Mouse (Mus musculus): ENCODE data around the gene Fgfr4. TPM values are rescaled to one million over a fixed set of nuclear protein-coding genes. Genes with fewer than 3 reads are reported as not detected.

The Fgfr4 gene
- polyA plus RNA-seq, 1 experiment, result not detected

DNA sequence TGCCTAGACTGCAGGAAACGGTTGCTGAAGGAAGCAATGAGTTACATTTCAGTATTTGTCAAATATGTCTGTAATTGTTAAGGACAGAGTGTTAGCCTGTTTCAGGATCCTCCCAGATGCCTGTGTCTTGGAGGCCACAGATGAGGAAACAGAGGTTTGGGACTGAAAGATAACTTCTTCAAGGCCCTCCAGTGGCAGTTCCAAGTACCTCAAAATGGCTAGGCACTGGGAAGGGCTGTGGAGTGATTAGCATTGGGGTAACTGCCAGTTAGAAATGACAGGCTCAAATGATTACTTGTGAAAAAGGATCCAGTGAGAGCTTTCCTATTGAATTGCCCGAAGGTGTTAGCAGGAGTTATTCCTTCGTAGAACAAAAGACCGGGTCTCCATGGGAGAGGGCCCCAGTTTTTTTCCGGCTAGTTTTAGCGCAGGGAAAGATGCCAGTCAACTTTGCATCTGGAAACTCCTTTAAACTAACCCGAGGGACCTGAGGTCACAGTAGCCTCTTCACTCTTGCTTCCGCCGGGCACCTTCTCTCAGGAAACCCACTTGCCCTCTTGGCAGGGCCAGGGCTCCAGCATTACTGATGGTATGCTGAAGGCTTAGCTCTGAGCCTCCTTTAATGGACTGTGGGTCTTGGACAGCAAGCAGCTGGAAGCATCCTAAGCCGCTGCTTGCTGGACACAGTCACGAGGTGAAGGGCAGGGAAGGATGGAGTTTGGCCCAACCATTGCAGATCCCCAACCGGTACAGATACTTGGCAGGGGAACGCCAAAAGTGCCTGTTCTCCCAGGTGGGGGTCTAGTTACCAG, 56.6 kb downstream of the Fgfr4 start:
- Histone ChIP-seq H3K4me3 (ENCODE audit: insufficient read depth, low read length) (no peak overlapping the region), H3K27ac (ENCODE audit: insufficient read depth, low read length) (no peak overlapping the region), H3K4me1 (ENCODE audit: control insufficient read depth, insufficient read depth, low read length) (0 out of 2 replicates have a peak, but pooled peaks cover 5% of the 10 kb centered on the region)
- TF ChIP-seq CTCF (IDR thresholded peaks at IDR 0.05; ENCODE audit: borderline replicate concordance, insufficient read depth, low read length), result no peak
- TF ChIP-seq POLR2A (IDR thresholded peaks at IDR 0.05; ENCODE audit: low read depth, low read length), result no peak

GRCm38 (mm10) chr13:55209649-55210192, 57.3 kb downstream of the Fgfr4 start, which contains the start of gene Nsd1:
Gene Nsd1 (plus strand): TSS chr13:55209782.
- TF ChIP-seq POLR2A (IDR thresholded peaks at IDR 0.05; ENCODE audit: low read depth, low read length), result no peak
- no peak for TF ChIP-seq CTCF (IDR thresholded peaks at IDR 0.05; ENCODE audit: borderline replicate concordance, insufficient read depth, low read length)
- Histone ChIP-seq H3K27ac (ENCODE audit: insufficient read depth, low read length) (no peak within 1 kb of the TSS), H3K4me1 (ENCODE audit: control insufficient read depth, insufficient read depth, low read length) (0 out of 2 replicates have a peak, but pooled peaks cover 5% of the 10 kb centered on the region), H3K4me3 (ENCODE audit: insufficient read depth, low read length) (no peak within 1 kb of the TSS)

GRCm38 (mm10) chr13:55210193-55210970, 57.9 kb downstream of the Fgfr4 start:
- Histone ChIP-seq H3K4me3 (ENCODE audit: insufficient read depth, low read length) (no peak overlapping the region), H3K4me1 (ENCODE audit: control insufficient read depth, insufficient read depth, low read length) (peaks cover 7% of the 10 kb centered on the region; the same call in 1 of the 2 replicates), H3K27ac (ENCODE audit: insufficient read depth, low read length) (no peak overlapping the region)
- TF ChIP-seq POLR2A (IDR thresholded peaks at IDR 0.05; ENCODE audit: low read depth, low read length) (peak; percentile 16; the same call in 1 of the 2 replicates), CTCF (IDR thresholded peaks at IDR 0.05; ENCODE audit: borderline replicate concordance, insufficient read depth, low read length) (no peak)

DNA sequence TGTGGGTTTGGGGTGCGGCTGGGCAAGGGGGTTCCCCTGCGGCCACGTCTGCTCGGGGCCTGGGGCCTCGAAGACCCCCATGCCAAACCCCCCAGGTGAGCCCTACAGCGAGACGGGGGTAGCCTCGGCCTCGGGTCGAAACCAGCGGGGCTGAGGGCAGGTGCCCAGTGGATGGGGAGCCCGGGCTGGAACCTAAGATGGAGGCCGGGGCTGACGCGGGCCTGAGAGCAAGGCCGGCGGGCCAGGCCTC, 58.5 kb downstream of the Fgfr4 start:
- TF ChIP-seq CTCF (IDR thresholded peaks at IDR 0.05; ENCODE audit: borderline replicate concordance, insufficient read depth, low read length), result no peak
- no peak; the same call in 1 of the 2 replicates for TF ChIP-seq POLR2A (IDR thresholded peaks at IDR 0.05; ENCODE audit: low read depth, low read length)
- Histone ChIP-seq H3K4me1 (ENCODE audit: control insufficient read depth, insufficient read depth, low read length) (peaks cover 8% of the 10 kb centered on the region; the same call in 1 of the 2 replicates), H3K4me3 (ENCODE audit: insufficient read depth, low read length) (peak overlapping the region; percentile 14; the same call in 1 of the 2 replicates), H3K27ac (ENCODE audit: insufficient read depth, low read length) (peak overlapping the region; percentile 14; the same call in 1 of the 2 replicates)

DNA sequence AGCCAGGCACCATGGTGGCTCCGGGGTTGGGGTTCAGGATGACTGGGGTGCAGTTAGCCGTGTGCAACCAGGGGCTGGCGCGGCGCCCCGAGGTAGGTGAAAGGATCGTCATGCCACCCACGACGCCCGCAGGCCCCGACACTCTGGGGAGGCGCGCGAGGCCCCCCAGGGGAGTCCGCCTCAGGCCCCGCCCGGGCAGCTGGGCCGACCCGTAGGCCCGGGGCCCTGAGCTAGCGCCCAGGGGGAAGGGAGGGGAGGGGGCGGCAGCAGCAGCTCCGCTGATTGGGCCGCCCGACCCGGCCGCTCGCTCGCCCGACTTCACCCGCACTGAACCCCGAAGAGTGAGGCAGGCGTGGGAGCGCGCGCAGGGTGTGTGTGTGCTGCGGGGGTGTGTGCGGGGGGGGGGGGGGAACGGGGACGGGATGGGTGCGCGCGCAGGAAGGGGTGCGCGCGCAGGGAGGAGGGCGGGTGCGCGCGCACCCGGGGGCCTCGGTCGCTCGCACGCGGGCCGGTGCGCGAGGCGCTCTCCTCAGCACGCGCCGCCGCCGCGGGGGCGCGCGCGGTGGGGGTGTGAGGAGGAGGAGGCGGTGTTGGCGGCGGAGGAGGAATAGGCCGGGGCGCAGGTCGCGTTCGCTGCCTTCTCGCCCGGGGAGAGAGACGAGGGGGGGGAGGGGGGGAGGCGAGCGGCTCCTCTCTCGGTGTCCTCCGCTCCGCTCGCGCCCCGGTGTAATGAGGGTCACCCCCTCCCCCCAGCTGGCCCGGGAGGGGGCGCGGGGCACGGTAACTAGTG, 59.0 kb downstream of the Fgfr4 start:
- no peak for TF ChIP-seq CTCF (IDR thresholded peaks at IDR 0.05; ENCODE audit: borderline replicate concordance, insufficient read depth, low read length)
- no peak; the same call in none of the 2 replicates for TF ChIP-seq POLR2A (IDR thresholded peaks at IDR 0.05; ENCODE audit: low read depth, low read length)
- peaks cover 8% of the 10 kb centered on the region; the same call in 1 of the 2 replicates for H3K4me1 ChIP-seq (ENCODE audit: control insufficient read depth, insufficient read depth, low read length)
- H3K4me3 ChIP-seq (ENCODE audit: insufficient read depth, low read length), result peak overlapping the region; percentile 62
- peak overlapping the region; percentile 14; the same call in 1 of the 2 replicates for H3K27ac ChIP-seq (ENCODE audit: insufficient read depth, low read length)

DNA sequence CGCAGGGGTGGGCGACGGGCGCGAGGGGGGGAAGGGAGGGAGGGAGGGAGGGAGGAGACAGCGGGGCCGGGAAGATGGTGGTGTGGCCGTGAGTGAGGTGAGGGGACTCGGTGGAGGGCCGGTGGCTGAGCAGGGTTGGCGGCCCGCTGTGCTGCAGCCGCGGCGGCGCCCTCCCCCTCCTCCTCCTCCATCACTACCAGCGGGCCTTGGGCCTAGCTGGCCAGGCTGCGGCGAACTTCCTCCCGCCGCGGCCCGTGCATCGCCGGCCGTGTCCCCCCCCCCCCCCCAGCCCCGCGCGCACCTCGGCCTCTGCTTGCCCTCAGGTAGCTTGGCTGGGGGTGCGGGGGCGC, 59.5 kb downstream of the Fgfr4 start:
- no peak for TF ChIP-seq CTCF (IDR thresholded peaks at IDR 0.05; ENCODE audit: borderline replicate concordance, insufficient read depth, low read length)
- no peak; the same call in 1 of the 2 replicates for TF ChIP-seq POLR2A (IDR thresholded peaks at IDR 0.05; ENCODE audit: low read depth, low read length)
- Histone ChIP-seq H3K27ac (ENCODE audit: insufficient read depth, low read length) (peak overlapping the region; percentile 66), H3K4me1 (ENCODE audit: control insufficient read depth, insufficient read depth, low read length) (peaks cover 8% of the 10 kb centered on the region; the same call in 1 of the 2 replicates), H3K4me3 (ENCODE audit: insufficient read depth, low read length) (peak overlapping the region; percentile 62)

- TF ChIP-seq POLR2A (IDR thresholded peaks at IDR 0.05; ENCODE audit: low read depth, low read length) (peak; percentile 43), CTCF (IDR thresholded peaks at IDR 0.05; ENCODE audit: borderline replicate concordance, insufficient read depth, low read length) (no peak)
- Histone ChIP-seq H3K4me3 (ENCODE audit: insufficient read depth, low read length) (peak overlapping the region; percentile 62), H3K4me1 (ENCODE audit: control insufficient read depth, insufficient read depth, low read length) (peaks cover 8% of the 10 kb centered on the region; the same call in 1 of the 2 replicates), H3K27ac (ENCODE audit: insufficient read depth, low read length) (peak overlapping the region; percentile 66)
Measured at GRCm38 (mm10) chr13:55212361-55213137, 60.1 kb downstream of the Fgfr4 start.

DNA sequence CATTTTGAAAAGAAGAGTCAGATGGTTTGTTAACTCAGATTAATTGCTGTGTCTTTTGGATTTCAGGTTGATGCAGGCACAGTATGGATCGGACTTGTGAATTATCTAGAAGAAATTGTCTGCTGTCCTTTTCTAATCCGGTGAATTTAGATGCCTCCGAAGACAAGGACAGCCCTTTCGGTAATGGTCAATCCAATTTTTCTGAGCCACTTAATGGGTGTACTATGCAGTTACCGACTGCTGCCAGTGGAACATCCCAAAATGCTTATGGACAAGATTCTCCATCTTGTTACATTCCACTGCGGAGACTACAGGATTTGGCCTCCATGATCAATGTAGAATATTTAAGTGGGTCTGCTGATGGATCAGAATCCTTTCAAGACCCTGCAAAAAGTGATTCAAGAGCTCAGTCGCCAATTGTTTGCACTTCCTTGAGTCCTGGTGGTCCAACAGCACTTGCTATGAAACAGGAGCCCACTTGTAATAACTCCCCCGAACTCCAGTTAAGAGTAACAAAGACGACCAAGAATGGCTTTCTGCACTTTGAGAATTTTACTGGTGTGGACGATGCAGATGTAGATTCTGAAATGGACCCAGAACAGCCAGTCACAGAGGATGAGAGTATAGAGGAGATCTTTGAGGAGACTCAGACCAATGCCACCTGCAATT, 60.8 kb downstream of the Fgfr4 start:
- H3K4me3 ChIP-seq (ENCODE audit: insufficient read depth, low read length), result peak overlapping the region; percentile 62
- TF ChIP-seq CTCF (IDR thresholded peaks at IDR 0.05; ENCODE audit: borderline replicate concordance, insufficient read depth, low read length) (no peak), POLR2A (IDR thresholded peaks at IDR 0.05; ENCODE audit: low read depth, low read length) (no peak)
- peaks cover 8% of the 10 kb centered on the region; the same call in 1 of the 2 replicates for H3K4me1 ChIP-seq (ENCODE audit: control insufficient read depth, insufficient read depth, low read length)
- H3K27ac ChIP-seq (ENCODE audit: insufficient read depth, low read length), result peak overlapping the region; percentile 66

Other genes with a start within 250 kb of the Fgfr4 start
- 2.5 and 2.9 TPM in 2 replicates for gene Unc5a, start 203.2 kb upstream of the Fgfr4 start, polyA plus RNA-seq (2011; ENCODE audit: insufficient read length, low read depth, missing spikeins)
- gene Hk3, start 131.3 kb upstream of the Fgfr4 start, polyA plus RNA-seq (2011; ENCODE audit: insufficient read length, low read depth, missing spikeins), result 0.47 TPM in 1 of 2 replicates, not detected in the other
- gene Uimc1, start 52.3 kb upstream of the Fgfr4 start, polyA plus RNA-seq (2011; ENCODE audit: insufficient read length, low read depth, missing spikeins), result 27.9 and 33.2 TPM in 2 replicates
- 22.7 and 26.3 TPM in 2 replicates for gene Zfp346, start 47.3 kb upstream of the Fgfr4 start, polyA plus RNA-seq (2011; ENCODE audit: insufficient read length, low read depth, missing spikeins)
- gene Gm17617, start 19.1 kb upstream of the Fgfr4 start, polyA plus RNA-seq (2011; ENCODE audit: insufficient read length, low read depth, missing spikeins), result not detected in 2 replicates
- 73.9 and 86.2 TPM in 2 replicates for gene Nsd1, start 57.1 kb downstream of the Fgfr4 start, polyA plus RNA-seq (2011; ENCODE audit: insufficient read length, low read depth, missing spikeins)
- 267 and 295 TPM in 2 replicates for gene Prelid1, start 167.9 kb downstream of the Fgfr4 start, polyA plus RNA-seq (2011; ENCODE audit: insufficient read length, low read depth, missing spikeins)
- gene Rab24, start 169.3 kb downstream of the Fgfr4 start, polyA plus RNA-seq (2011; ENCODE audit: insufficient read length, low read depth, missing spikeins), result 41.4 and 48.0 TPM in 2 replicates
- gene Mxd3, start 177.2 kb downstream of the Fgfr4 start, polyA plus RNA-seq (2011; ENCODE audit: insufficient read length, low read depth, missing spikeins), result 9.5 and 19.0 TPM in 2 replicates
- gene Lman2, start 210.1 kb downstream of the Fgfr4 start, polyA plus RNA-seq (2011; ENCODE audit: insufficient read length, low read depth, missing spikeins), result 66.9 and 70.7 TPM in 2 replicates
- not detected in 2 replicates for gene Rgs14, start 217.1 kb downstream of the Fgfr4 start, polyA plus RNA-seq (2011; ENCODE audit: insufficient read length, low read depth, missing spikeins)
- not detected in 2 replicates for gene Slc34a1, start 245.5 kb downstream of the Fgfr4 start, polyA plus RNA-seq (2011; ENCODE audit: insufficient read length, low read depth, missing spikeins)

Data from embryonic fibroblast, embryonic 13.5 days (primary cell).